Mouse (Mus musculus) megakaryocyte-erythroid progenitor cell, adult 5-6 weeks (primary cell): ENCODE data around the gene Arap1. TPM values are rescaled to one million over a fixed set of nuclear protein-coding genes. Genes with fewer than 3 reads are reported as not detected.

Experiments
- ATAC-seq: replicated peaks from 2 replicates; pipeline ENCODE4 v1.8.0; 2016; ENCODE audit warnings: mild to moderate bottlenecking, inconsistent platforms; ENCODE audit not compliant: severe bottlenecking, poor library complexity, low FRiP score, low TSS enrichment
- total RNA-seq, 2 experiments: library from RNA; stranded (forward) in 1 of 2; stranded (reverse) in 1 of 2; fragments of 200-1000, 215-1000 nt in 1 of 2; fragments of >200 nt in 1 of 2; fragmentation: Nextera tagmentation in 1 of 2; gene quantifications; 2 replicates each; pipeline ENCODE4 v1.2.3; 2014 to 2017

The Arap1 gene
- total RNA-seq, 2 experiments from 2014 or later, result 31.0 to 88.4 TPM

DNA sequence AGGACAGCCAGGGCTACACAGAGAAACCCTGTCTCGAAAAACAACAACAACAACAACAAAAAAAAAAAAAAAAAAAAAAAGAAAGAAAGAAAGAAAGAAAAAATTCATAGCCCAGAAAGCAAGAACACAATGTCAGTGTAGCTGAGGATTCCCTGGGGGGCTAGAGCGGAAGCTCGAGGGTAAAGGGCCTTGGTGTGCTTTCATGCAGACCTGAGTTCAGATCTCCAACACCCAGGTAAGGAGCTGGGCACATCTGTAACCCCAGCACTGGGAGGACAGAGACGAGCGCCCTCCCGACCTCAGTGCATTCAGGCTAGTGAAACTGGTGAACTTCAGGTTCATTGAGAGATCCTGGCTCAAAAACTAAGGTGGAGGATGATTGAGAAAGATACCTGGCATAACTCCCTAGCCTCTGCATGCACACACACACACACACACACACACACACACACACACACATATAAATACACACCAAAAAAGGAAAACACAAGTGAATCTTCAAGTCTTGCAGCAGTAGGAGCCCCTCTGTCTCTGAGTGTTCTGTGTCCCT lies 7.8 kb downstream of the Arap1 start:
- no peak for ATAC-seq

GRCm38 (mm10) chr7:101356868-101357267 lies 9.0 kb downstream of the Arap1 start:
- no peak for ATAC-seq

- ATAC-seq, result no peak
Observed at GRCm38 (mm10) chr7:101360406-101360805, 12.5 kb downstream of the Arap1 start.

DNA sequence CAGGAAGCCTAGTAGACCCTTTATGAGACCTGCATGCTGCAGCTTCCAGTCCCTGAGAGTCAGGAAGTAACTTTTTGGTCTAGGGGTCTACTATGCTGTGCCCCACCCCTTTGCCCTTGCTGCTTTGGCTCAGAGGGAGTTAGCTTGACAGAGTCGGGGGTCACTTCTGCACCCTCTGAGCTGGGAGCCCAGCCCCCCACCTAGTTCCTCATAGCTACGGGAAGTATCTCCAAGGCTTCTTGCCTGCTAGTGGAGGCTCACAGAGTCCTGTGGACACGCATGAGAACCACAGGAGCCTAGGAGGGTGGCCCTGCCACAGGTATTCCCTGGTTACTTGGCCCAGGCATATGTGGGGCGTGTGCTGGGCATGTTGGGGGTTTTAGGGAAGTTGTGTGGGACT lies 13.2 kb downstream of the Arap1 start:
- no peak for ATAC-seq

DNA sequence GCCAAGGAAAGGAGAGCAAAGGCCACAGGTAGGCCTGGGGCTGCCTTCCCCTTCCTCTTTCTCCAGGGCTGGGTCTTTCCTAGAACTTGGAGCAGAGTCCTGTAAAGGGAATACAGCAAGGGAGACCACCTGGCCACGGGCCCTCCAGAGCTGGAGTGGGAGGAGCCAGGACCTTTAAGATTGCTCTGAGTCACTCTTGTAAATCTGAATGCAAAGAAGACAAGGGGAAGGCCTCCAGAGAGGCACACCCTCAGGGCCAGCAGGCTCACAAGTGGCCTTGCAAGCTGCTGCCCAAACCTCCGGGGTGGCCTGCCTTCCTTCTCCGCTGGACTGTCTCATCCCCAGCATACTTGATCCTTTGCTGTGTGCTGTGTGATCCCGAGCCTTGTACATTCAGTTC lies 13.9 kb downstream of the Arap1 start:
- no peak for ATAC-seq

- no peak for ATAC-seq
Observed at GRCm38 (mm10) chr7:101362791-101363191, 14.9 kb downstream of the Arap1 start.

DNA sequence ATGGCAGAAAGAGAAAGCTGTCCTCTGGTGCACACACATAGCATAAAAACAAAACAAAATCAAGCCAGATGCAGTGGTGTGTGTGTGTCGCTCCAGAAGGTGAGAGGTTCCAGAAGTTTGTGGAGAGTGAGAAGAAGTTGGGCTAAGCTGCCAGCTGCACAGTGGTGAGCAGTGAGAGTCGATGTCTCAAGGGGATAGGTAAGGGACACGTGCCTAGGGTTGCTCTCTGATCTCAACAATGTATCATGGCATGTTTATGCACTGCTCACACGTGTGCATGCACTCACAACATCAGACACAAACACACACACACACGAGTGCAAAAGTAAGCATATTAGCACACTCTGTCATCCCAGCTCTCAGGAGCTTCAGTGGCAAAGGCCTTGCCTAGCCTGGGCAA lies 16.0 kb downstream of the Arap1 start:
- ATAC-seq, result no peak

DNA sequence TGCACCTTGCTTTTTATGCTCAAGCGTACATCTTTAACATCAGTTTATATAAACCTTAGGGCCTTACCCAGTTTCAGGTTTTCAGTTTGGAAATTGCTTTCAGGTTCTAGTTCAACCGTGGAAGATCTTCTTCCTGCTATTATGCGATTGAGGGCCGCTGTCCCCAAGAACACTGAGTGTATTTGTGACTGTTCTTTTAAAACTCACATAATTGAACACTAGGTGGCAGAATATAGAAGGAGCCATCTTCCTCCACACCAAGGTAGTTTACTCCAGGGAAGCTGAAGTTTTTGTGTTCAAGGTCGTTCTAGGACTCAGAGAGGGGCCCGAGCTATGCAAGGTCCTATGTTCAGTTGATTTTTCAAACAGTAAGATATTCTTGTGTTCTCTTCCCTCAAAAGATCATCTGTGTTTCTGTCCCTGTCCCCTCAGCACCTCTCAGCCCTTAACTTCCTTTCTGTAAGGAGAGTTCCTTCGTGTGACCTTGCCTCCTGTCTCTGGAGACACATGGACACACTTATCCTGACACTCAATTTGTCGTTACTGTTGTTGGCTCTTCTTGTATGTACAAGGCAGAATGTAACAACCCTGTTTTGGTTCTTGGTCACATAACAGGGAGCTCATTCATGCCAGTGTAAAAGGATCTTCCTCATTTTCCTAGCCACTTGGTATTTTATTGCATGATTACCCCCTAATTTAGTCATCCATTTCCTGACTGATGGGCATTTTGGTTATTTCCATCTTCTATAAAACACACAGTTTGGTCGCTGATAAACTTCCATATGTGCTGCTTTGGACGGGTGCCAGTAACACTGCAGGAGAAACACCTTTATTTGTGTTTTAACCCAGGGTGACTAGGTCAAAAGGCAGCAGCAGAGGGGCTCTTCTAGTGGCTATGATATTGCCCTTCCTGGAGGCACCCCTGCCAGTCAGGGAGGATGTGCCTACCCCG lies 20.3 kb downstream of the Arap1 start:
- peak; percentile 68 for ATAC-seq

- no peak for ATAC-seq
Observed at GRCm38 (mm10) chr7:101369666-101370065, 21.8 kb downstream of the Arap1 start.

DNA sequence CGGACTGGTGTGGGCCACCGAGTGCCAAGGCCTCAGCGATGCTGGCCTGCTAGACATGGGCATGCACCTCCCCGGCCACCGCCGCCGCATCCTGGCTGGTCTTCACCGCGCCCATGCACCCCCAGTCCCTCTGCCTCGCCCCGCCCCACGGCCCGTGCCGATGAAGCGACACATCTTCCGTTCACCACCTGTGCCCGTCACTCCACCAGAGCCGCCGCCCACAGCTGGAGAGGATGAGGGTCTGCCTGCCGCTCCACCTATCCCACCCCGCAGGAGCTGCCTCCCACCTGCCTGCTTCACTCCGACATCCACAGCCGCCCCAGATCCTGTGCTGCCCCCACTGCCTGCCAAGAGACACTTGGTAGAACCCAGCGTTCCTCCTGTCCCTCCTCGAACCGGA lies 25.2 kb downstream of the Arap1 start:
- ATAC-seq, result no peak

GRCm38 (mm10) chr7:101374155-101374554 lies 26.3 kb downstream of the Arap1 start:
- ATAC-seq, result no peak

- ATAC-seq, result no peak
Observed at GRCm38 (mm10) chr7:101376701-101377340, 29.0 kb downstream of the Arap1 start.

- peak; percentile 87 for ATAC-seq
Observed at GRCm38 (mm10) chr7:101377741-101378262, 29.9 kb downstream of the Arap1 start.

DNA sequence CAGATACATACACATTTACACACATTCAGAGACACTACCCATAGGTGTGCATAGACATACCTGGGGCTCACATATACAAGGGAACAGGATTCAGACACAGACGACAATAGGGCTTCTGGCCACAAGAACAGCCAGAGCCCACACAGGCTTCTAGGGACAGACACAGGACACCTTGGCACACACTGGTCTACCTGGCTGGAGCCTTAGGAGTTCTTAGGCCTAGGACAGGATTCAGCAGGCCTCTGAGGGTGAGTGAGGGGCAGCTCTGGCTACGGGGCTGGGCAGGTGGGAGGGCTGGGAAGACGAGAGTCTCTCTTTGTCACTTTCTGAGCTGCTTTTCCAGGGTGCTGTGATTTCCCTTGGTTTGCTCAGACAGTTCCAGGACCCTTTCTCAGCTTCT lies 30.4 kb downstream of the Arap1 start:
- ATAC-seq, result no peak

- ATAC-seq, result no peak
Observed at GRCm38 (mm10) chr7:101378796-101379465, 31.1 kb downstream of the Arap1 start.

DNA sequence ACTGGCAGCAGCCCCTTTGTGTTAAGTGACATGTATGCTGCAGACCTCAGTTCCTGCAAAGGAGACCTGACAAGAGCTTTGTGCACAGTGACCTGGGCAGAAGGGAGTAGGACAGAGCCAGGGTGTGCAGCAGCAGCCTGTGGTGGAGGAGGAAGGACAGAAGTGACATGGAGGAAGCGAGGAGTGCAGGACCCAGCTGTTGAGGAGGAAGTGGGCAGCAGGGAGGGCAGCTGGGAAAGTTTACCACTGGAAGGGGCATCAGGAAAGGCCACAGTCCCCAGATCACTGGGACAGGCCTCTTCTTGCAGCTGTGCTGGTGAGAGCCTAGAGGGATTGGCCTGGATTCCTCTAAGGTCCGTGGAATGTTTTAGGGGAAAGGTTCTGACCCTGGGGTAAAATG lies 31.9 kb downstream of the Arap1 start:
- no peak for ATAC-seq

- no peak for ATAC-seq
Observed at GRCm38 (mm10) chr7:101381512-101381911, 33.6 kb downstream of the Arap1 start.

DNA sequence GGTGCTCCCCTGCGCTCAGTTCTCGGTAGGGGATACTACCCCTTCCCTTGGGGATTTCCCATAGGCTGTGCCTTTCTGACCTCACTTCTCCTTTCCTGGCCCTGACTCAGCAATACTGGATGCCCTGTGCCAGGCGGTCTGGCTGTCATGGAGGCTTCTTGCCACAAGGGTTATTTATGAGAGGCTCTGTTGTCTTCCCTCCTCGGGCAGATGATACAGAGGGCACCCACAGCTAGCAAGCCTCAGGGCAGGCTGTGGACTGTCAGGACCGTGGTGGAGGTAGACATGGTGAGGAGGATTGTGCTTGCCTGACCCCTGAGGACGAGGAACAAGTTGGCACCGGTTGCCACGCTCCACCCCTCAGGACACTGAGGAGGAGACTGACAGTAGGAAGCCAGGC lies 34.5 kb downstream of the Arap1 start:
- ATAC-seq, result peak; percentile 69

DNA sequence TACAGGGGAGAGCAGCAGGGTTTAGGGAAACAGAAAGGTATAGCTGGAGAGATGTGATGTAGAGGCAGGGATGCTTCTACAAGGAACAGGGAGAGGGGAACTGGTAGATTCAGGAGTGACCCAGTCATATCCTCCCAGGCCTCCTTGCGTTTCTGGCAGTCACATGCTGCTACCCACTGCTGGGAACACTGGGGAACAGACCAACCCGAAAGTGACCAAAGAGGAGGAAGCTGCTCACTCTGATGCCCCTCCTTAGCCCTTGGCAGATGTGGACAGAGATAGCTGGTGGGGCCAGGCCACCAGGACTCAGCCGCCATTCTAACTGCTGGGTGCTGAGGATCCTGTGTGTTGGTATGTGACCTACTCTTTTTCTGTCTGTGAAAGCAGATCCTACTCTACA lies 35.9 kb downstream of the Arap1 start:
- 0 out of 2 replicates have a peak, but pooled peaks have one; percentile 28 for ATAC-seq

GRCm38 (mm10) chr7:101384931-101385330 lies 37.1 kb downstream of the Arap1 start:
- ATAC-seq, result no peak
